Mouse (Mus musculus): ENCODE results near the gene Zfp420. TPM values are rescaled to one million over a fixed set of nuclear protein-coding genes. Genes with fewer than 3 reads are reported as not detected.

Zfp420 gene
- polyA plus RNA-seq (2015; fragmentation: Nextera tagmentation; extraction: Ambion mirVana), result 22.4 and 24.4 TPM in 2 replicates

DNA sequence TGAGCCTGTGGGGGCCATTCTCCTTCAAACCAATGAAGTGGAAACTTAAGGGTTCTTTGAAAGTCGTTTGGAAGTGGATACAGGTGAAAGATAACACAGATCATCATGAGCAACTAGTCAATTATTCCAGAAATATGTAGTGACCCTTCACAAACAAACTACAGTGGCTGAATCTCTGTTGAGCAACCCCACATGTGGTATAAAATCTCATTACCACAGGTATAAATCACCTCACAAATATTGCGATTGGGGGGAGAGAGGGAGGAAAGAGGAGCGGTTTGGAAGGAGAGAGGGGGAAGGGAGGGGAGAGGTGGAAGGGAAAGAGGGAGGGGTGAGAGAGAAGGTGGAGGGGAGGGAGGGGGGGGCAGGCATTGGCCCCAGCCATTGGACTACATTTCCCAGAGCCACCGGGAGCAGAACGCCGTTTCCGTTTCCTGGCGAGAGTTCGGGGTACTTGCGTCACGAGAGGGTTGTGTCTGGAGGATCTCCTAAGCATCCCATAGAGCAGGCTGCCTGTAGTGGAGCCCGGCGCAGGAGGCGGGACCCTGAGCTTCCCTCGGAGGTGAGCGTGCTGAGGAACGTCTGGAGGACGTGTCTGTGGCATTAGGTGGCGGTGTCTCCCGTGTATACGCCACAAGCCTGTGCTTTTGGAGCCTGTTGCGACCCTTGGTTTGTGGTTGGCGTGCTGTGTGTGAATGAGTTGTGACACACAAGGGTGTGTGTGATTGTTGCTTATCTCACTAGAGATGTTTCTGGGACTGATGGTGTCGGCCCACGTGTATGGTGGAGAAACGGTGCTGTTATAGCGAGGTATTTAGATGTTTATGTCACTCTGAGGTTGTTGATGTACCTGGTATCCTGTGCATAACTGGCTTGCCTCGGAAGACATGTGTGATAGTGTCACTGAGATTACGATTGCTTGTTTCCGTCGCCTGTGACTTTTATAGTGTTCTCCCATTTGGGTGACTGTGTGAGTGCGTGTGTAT, at the start of gene Zfp420:
Zfp420 (plus strand) TSS at position 448 of the 986 bp plus-strand sequence.
- Histone ChIP-seq H3K9ac (peak within 1 kb of the TSS; percentile 60), H3K27ac (peak within 1 kb of the TSS; percentile 72), H3K9me3 (no peaks in the 10 kb centered on the region; the same call in 1 of the 2 replicates), H3K4me3 (peak within 1 kb of the TSS; percentile 58), H3K27me3 (replicated peaks) (no peaks in the 10 kb centered on the region), H3K36me3 (replicated peaks) (no peaks in the 10 kb centered on the region), H3K4me1 (peaks cover 14% of the 10 kb centered on the region), H3K4me2 (peak within 1 kb of the TSS; percentile 61)
- ATAC-seq (replicated peaks), result peak; percentile 97
- WGBS, result 6% methylated on average over 32 of the region's 32 CpGs

- Histone ChIP-seq H3K4me3 (no peak overlapping the region), H3K36me3 (replicated peaks) (no peaks in the 10 kb centered on the region), H3K4me1 (peaks cover 19% of the 10 kb centered on the region), H3K27me3 (replicated peaks) (no peaks in the 10 kb centered on the region), H3K27ac (no peak overlapping the region), H3K4me2 (no peak overlapping the region), H3K9ac (no peak overlapping the region), H3K9me3 (no peaks in the 10 kb centered on the region; the same call in 1 of the 2 replicates)
- ATAC-seq (replicated peaks), result no peak
- 93% methylated on average over 1 of the region's 1 CpGs for WGBS
These were observed 47.5 kb upstream of the Zfp420 start for GRCm38 (mm10) chr7:29812244-29812643.

- WGBS, result 89% methylated on average over 2 of the region's 2 CpGs
- no peaks in the 10 kb centered on the region for H3K27me3 ChIP-seq (replicated peaks)
- ATAC-seq (replicated peaks), result no peak
These were observed 45.4 kb upstream of the Zfp420 start for GRCm38 (mm10) chr7:29814381-29814780.

GRCm38 (mm10) chr7:29815061-29815784, 44.6 kb upstream of the Zfp420 start:
- no peaks in the 10 kb centered on the region; the same call in 1 of the 2 replicates for H3K9me3 ChIP-seq
- H3K27me3 ChIP-seq (replicated peaks), result no peaks in the 10 kb centered on the region
- whole genome bisulfite sequencing, result under 1% methylated on average over 12 of the region's 12 CpGs
- peaks cover 44% of the 10 kb centered on the region for H3K4me1 ChIP-seq
- peak; percentile 57 for ATAC-seq (replicated peaks)
- H3K9ac ChIP-seq, result peak overlapping the region; percentile 73
- no peaks in the 10 kb centered on the region for H3K36me3 ChIP-seq (replicated peaks)
- peak overlapping the region; percentile 73 for H3K4me3 ChIP-seq
- H3K27ac ChIP-seq, result peak overlapping the region; percentile 88
- H3K4me2 ChIP-seq, result peak overlapping the region; percentile 69

More at GRCm38 (mm10) chr7:29814381-29814780, 45.4 kb upstream of the Zfp420 start:
- Histone ChIP-seq H3K9ac (no peak overlapping the region; the same call in 1 of the 2 replicates), H3K4me3 (peak overlapping the region; percentile 73), H3K27ac (no peak overlapping the region), H3K9me3 (no peaks in the 10 kb centered on the region; the same call in 1 of the 2 replicates), H3K4me1 (peaks cover 35% of the 10 kb centered on the region), H3K4me2 (peak overlapping the region; percentile 69), H3K36me3 (replicated peaks) (no peaks in the 10 kb centered on the region)

DNA sequence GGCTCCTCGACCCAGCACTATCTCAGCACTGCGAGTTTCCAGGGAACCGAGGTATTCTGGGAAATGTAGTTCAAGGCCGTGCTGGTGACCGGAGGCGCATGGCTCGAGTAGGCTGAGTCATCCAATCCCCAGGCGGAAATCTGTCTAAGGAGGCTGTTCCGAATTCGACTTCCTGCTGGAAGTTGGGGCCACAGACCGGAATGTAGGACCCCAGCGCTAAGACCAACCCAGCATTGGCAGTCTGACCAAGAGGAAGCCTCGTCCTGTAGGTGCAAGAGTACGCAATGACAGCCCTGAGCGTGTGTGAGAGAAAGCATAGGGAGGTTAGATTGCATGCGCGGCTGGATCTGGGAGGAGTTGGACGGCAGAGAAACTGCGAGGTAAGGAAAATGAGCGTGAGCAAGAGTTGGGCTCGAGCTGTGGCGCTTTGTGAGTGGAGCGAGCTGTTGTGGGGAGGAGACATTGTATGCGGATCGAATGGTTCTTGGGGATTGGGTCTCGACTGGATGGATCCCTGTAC, 43.8 kb upstream of the Zfp420 start, which contains the start of gene Zfp790:
Zfp790 (plus strand) TSS at position 205 of the 520 bp plus-strand sequence.
- ATAC-seq (replicated peaks), result peak; percentile 95
- Histone ChIP-seq H3K9ac (peak within 1 kb of the TSS; percentile 73), H3K27me3 (replicated peaks) (no peaks in the 10 kb centered on the region), H3K4me2 (peak within 1 kb of the TSS; percentile 69), H3K27ac (peak within 1 kb of the TSS; percentile 88), H3K36me3 (replicated peaks) (no peaks in the 10 kb centered on the region), H3K4me1 (peaks cover 47% of the 10 kb centered on the region), H3K4me3 (peak within 1 kb of the TSS; percentile 73), H3K9me3 (no peaks in the 10 kb centered on the region)
- 0% methylated on average over 26 of the region's 26 CpGs for WGBS

DNA sequence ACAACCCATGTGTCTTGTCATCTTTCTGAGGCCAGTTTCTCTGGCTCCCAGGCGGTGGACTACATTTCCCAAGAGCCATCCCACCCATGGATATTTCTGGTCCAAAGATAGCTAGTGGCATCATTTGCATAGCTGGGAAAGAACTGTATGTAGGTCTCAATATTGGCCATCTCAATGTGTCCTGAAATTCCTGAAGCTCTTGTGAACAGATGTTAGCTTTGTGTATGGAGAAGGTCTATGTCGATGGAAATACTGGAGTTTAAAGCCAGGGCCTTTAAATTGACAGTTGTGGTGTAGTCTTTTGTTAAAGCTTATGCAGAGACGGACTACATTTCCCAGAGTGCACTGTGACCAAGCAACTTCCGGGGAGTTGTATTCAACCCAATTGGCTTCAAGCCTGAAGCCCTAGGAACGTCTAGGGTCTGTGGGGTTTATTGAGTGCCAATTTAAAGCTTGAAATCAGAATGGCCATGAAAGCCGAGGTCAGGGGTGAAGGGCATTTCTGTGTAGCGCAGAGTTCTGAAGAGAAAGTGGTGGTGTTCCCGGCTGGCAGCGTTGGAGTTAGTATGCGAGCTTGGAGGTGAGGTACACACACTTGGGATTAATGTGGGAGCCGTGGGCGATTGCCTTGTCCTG, 41.0 kb upstream of the Zfp420 start:
- peak overlapping the region; percentile 69 for H3K4me2 ChIP-seq
- peak overlapping the region; percentile 57 for H3K4me3 ChIP-seq
- H3K9me3 ChIP-seq, result no peaks in the 10 kb centered on the region
- H3K4me1 ChIP-seq, result peaks cover 47% of the 10 kb centered on the region
- WGBS, result under 1% methylated on average over 12 of the region's 12 CpGs
- H3K27me3 ChIP-seq (replicated peaks), result no peaks in the 10 kb centered on the region
- H3K27ac ChIP-seq, result peak overlapping the region; percentile 78
- peaks cover 14% of the 10 kb centered on the region; the same call in 1 of the 2 replicates for H3K36me3 ChIP-seq (replicated peaks)
- peak overlapping the region; percentile 59 for H3K9ac ChIP-seq
- ATAC-seq (replicated peaks), result peak; percentile 75

DNA sequence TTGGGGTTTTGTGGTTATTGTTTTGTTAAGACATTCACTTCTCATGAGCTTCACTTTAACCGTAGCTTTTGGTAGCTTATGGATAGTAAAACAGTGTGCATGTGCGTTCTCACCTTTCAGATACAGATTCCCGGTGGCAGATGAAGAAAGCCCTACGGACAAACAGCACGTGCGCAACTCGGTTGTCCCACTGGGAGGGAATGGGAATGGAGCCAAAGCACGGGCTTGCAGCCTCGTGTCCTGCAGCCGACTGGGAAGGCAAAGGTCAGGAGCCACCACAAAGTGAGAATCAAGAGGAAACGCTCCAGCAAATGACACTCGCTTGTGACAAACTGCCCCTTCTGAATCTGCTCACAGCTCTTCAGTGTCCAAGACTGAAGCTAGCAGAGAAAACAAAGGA, 31.8 kb upstream of the Zfp420 start:
- Histone ChIP-seq H3K27me3 (replicated peaks) (no peaks in the 10 kb centered on the region), H3K4me2 (no peak overlapping the region), H3K9ac (no peak overlapping the region), H3K9me3 (no peaks in the 10 kb centered on the region), H3K4me1 (no peaks in the 10 kb centered on the region), H3K27ac (no peak overlapping the region), H3K36me3 (replicated peaks) (peaks cover 59% of the 10 kb centered on the region), H3K4me3 (no peak overlapping the region)
- no peak for ATAC-seq (replicated peaks)
- WGBS, result 96% methylated on average over 12 of the region's 12 CpGs

DNA sequence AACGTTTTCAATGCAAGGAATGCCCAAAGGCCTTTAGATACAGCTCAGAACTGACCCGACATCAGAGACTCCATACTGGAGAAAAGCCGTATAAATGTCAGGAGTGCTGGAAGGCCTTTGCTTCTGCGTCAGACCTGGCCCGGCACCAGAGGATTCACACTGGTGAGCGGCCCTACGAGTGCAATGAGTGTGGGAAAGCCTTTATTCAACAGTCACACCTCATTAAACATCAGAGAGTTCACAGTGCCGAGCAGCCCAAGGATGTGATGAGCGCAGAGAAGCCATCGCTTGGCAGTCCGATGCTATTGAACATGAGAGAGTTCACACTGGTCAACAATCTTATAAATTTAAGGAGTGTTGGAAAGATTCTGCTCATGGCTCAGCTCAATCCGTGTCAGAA, 30.0 kb upstream of the Zfp420 start:
- H3K4me2 ChIP-seq, result no peak overlapping the region
- no peaks in the 10 kb centered on the region for H3K27me3 ChIP-seq (replicated peaks)
- no peak overlapping the region for H3K27ac ChIP-seq
- ATAC-seq (replicated peaks), result no peak
- peaks cover 56% of the 10 kb centered on the region for H3K36me3 ChIP-seq (replicated peaks)
- no peak overlapping the region for H3K9ac ChIP-seq
- no peaks in the 10 kb centered on the region for H3K4me1 ChIP-seq
- H3K4me3 ChIP-seq, result no peak overlapping the region
- WGBS, result 86% methylated on average over 12 of the region's 12 CpGs
- no peaks in the 10 kb centered on the region for H3K9me3 ChIP-seq

GRCm38 (mm10) chr7:29836816-29837215, 23.0 kb upstream of the Zfp420 start:
- Histone ChIP-seq H3K27ac (no peak overlapping the region), H3K4me2 (no peak overlapping the region), H3K36me3 (replicated peaks) (peaks cover 15% of the 10 kb centered on the region), H3K9ac (no peak overlapping the region), H3K4me3 (no peak overlapping the region), H3K4me1 (no peaks in the 10 kb centered on the region), H3K27me3 (replicated peaks) (no peaks in the 10 kb centered on the region), H3K9me3 (no peaks in the 10 kb centered on the region)
- no peak for ATAC-seq (replicated peaks)
- 96% methylated on average over 1 of the region's 1 CpGs for WGBS

- no peak overlapping the region for H3K9ac ChIP-seq
- H3K36me3 ChIP-seq (replicated peaks), result peaks cover 9% of the 10 kb centered on the region
- H3K4me3 ChIP-seq, result no peak overlapping the region
- ATAC-seq (replicated peaks), result no peak
- H3K4me1 ChIP-seq, result no peaks in the 10 kb centered on the region
- H3K27me3 ChIP-seq (replicated peaks), result no peaks in the 10 kb centered on the region
- no peak overlapping the region for H3K27ac ChIP-seq
- H3K9me3 ChIP-seq, result no peaks in the 10 kb centered on the region
- no peak overlapping the region for H3K4me2 ChIP-seq
- WGBS, result 88% methylated on average over 3 of the region's 3 CpGs
These were observed 20.5 kb upstream of the Zfp420 start for GRCm38 (mm10) chr7:29839256-29839655.

DNA sequence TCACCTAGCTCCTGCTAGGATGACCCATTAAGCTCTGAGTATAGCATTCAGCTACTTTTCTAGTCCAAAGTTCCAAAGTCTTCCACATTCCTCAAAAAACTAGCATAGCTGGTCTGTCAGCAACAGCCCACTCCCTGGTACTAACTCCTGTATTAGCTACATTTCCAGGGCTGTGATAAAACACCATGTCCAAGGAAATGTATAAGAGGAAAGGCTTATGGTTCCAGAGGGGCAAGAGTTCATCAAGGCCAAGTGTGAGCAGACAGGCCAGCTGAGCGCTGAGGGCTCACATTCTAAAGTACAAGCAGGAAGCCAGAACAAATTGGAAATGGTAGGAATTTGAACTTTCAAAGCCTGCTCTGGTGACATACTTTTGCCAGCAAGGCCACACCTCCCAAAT, 17.7 kb upstream of the Zfp420 start:
- no peak overlapping the region for H3K4me2 ChIP-seq
- WGBS, result 100% methylated on average over 1 of the region's 1 CpGs
- no peak overlapping the region for H3K27ac ChIP-seq
- no peaks in the 10 kb centered on the region for H3K27me3 ChIP-seq (replicated peaks)
- no peaks in the 10 kb centered on the region for H3K4me1 ChIP-seq
- H3K9ac ChIP-seq, result no peak overlapping the region
- ATAC-seq (replicated peaks), result no peak
- no peaks in the 10 kb centered on the region for H3K9me3 ChIP-seq
- H3K36me3 ChIP-seq (replicated peaks), result peaks cover 26% of the 10 kb centered on the region
- H3K4me3 ChIP-seq, result no peak overlapping the region

All from midbrain, embryonic 15.5 days (tissue).